Mouse (Mus musculus) MEL (cell line): ENCODE results near the gene Tal1. TPM values are rescaled to one million over a fixed set of nuclear protein-coding genes. Genes with fewer than 3 reads are reported as not detected.
A peak's percentile ranks its signal among the peaks of the same experiment; 100 is the strongest.

Source experiments
- DNase-seq: peaks from one replicate; pipeline ENCODE4 v3.0.0; 2011; ENCODE audit warnings: low read depth, low spot score
- H3K27ac ChIP-seq: 2 replicates; pipeline ENCODE4 v1.5.1; 2012; ENCODE audit warnings: low read depth, mild to moderate bottlenecking, control low read depth, low read length, moderate library complexity; ENCODE audit not compliant: control insufficient read depth
- H3K27me3 ChIP-seq, 2 experiments: fragments of 150-350 bp in 1 of 2; sonication (generic) in 1 of 2; 2 replicates each; pipeline ENCODE4 v1.6.1; 2012; ENCODE audit warnings: low read length in 2 of 2, mild to moderate bottlenecking in 2 of 2, improper control_type of control experiment in 1 of 2, moderate library complexity in 1 of 2; ENCODE audit not compliant: insufficient read depth in 2 of 2, control insufficient read depth in 1 of 2
- H3K36me3 ChIP-seq, 2 experiments: 2 replicates each; pipeline ENCODE4 v1.6.1; 2012 to 2014; ENCODE audit warnings: low read length in 2 of 2, improper control_type of control experiment in 1 of 2, inconsistent platforms in 1 of 2, mild to moderate bottlenecking in 1 of 2; ENCODE audit not compliant: insufficient read depth in 2 of 2, control insufficient read depth in 1 of 2
- H3K4me1 ChIP-seq, 2 experiments: fragments of 150-350 bp in 1 of 2; sonication (generic) in 1 of 2; 2 replicates each; pipeline ENCODE4 v1.6.1; 2012; ENCODE audit warnings: low read length in 2 of 2, improper control_type of control experiment in 1 of 2, mild to moderate bottlenecking in 1 of 2; ENCODE audit not compliant: insufficient read depth in 2 of 2, control insufficient read depth in 1 of 2
- H3K4me3 ChIP-seq, 2 experiments: fragments of 150-350 bp in 1 of 2; sonication (generic) in 1 of 2; 2 replicates each; pipeline ENCODE4 v1.5.1; 2012; ENCODE audit warnings: low read depth in 2 of 2, low read length in 2 of 2, mild to moderate bottlenecking in 2 of 2, moderate library complexity in 2 of 2, control low read depth in 1 of 2, improper control_type of control experiment in 1 of 2; ENCODE audit not compliant: control insufficient read depth in 1 of 2, insufficient read depth in 1 of 2
- H3K79me2 ChIP-seq: 2 replicates; pipeline ENCODE4 v1.6.1; 2012; ENCODE audit warnings: mild to moderate bottlenecking, low read length, moderate library complexity; ENCODE audit not compliant: control insufficient read depth, poor library complexity, insufficient read depth
- H3K9ac ChIP-seq: 2 replicates; pipeline ENCODE4 v1.6.1; 2012; ENCODE audit warnings: low read depth, mild to moderate bottlenecking, control low read depth, low read length, moderate library complexity; ENCODE audit not compliant: control insufficient read depth, poor library complexity, severe bottlenecking
- H3K9me3 ChIP-seq: fragments of 150-350 bp; sonication (generic); replicated peaks from 2 replicates; pipeline ENCODE4 v1.6.1; 2012; ENCODE audit warnings: mild to moderate bottlenecking, low read length, improper control_type of control experiment, moderate library complexity; ENCODE audit not compliant: insufficient read depth
- CHD1 ChIP-seq: IDR thresholded peaks from 2 replicates; pipeline ENCODE4 v1.6.1; 2012; ENCODE audit warnings: low read depth, mild to moderate bottlenecking, inconsistent platforms, low read length, improper control_type of control experiment
- E2F4 ChIP-seq: IDR thresholded peaks from 2 replicates; pipeline ENCODE4 v1.6.1; 2011; ENCODE audit warnings: low read depth, low read length, improper control_type of control experiment, borderline replicate concordance
- ELF1 ChIP-seq: IDR thresholded peaks from 2 replicates; pipeline ENCODE4 v1.6.1; 2014; ENCODE audit warnings: low read depth, mild to moderate bottlenecking, inconsistent platforms, low read length, improper control_type of control experiment, moderate library complexity
- EP300 ChIP-seq, 2 experiments: IDR thresholded peaks; 2 replicates each; pipeline ENCODE4 v1.6.1; 2011; ENCODE audit warnings: improper control_type of control experiment in 2 of 2, low read length in 2 of 2, low read depth in 1 of 2, mild to moderate bottlenecking in 1 of 2
- ETS1 ChIP-seq: IDR thresholded peaks from 2 replicates; pipeline ENCODE4 v1.6.1; 2012; ENCODE audit warnings: low read depth, mild to moderate bottlenecking, inconsistent platforms, low read length, improper control_type of control experiment, moderate library complexity
- GATA1 ChIP-seq: IDR thresholded peaks from 2 replicates; pipeline ENCODE4 v1.6.1; 2011; ENCODE audit warnings: low read depth, low read length, improper control_type of control experiment
- MAFK ChIP-seq: IDR thresholded peaks from 2 replicates; pipeline ENCODE4 v1.6.1; 2011; ENCODE audit warnings: low read depth, mild to moderate bottlenecking, low read length, improper control_type of control experiment, borderline replicate concordance
- MAX ChIP-seq: IDR thresholded peaks from 2 replicates; pipeline ENCODE4 v1.6.1; 2011; ENCODE audit warnings: low read length, improper control_type of control experiment
- MXI1 ChIP-seq: IDR thresholded peaks from 2 replicates; pipeline ENCODE4 v1.6.1; 2011; ENCODE audit warnings: mild to moderate bottlenecking, low read depth, low read length, improper control_type of control experiment
- MYB ChIP-seq: IDR thresholded peaks from 2 replicates; pipeline ENCODE4 v1.6.1; 2011; ENCODE audit warnings: mild to moderate bottlenecking, low read depth, low read length, improper control_type of control experiment
- MYC ChIP-seq: IDR thresholded peaks from 2 replicates; pipeline ENCODE4 v1.6.1; 2011; ENCODE audit warnings: low read depth, mild to moderate bottlenecking, low read length, improper control_type of control experiment, moderate library complexity
- NELFE ChIP-seq: IDR thresholded peaks from 2 replicates; pipeline ENCODE4 v1.6.1; 2011; ENCODE audit warnings: low read depth, low read length, improper control_type of control experiment
- NRF1 ChIP-seq: IDR thresholded peaks from 2 replicates; pipeline ENCODE4 v1.6.1; 2014; ENCODE audit warnings: low read depth, mild to moderate bottlenecking, inconsistent platforms, low read length, improper control_type of control experiment, moderate library complexity; ENCODE audit not compliant: poor library complexity, insufficient read depth, severe bottlenecking
- POLR2AphosphoS5 ChIP-seq: IDR thresholded peaks from 2 replicates; pipeline ENCODE4 v1.6.1; 2012; ENCODE audit warnings: low read depth, borderline replicate concordance, mild to moderate bottlenecking, inconsistent platforms, low read length, moderate library complexity, mixed read lengths
- RAD21 ChIP-seq: IDR thresholded peaks from 2 replicates; pipeline ENCODE4 v1.6.1; 2011; ENCODE audit warnings: mild to moderate bottlenecking, low read depth, low read length, improper control_type of control experiment
- SMC3 ChIP-seq: IDR thresholded peaks from 2 replicates; pipeline ENCODE4 v1.6.1; 2011; ENCODE audit warnings: low read depth, low read length, improper control_type of control experiment
- TAL1 ChIP-seq: IDR thresholded peaks from 2 replicates; pipeline ENCODE4 v1.6.1; 2012; ENCODE audit warnings: mild to moderate bottlenecking, inconsistent platforms, low read length, moderate library complexity, mixed read lengths
- TBP ChIP-seq: IDR thresholded peaks from 2 replicates; pipeline ENCODE4 v1.8.0; 2011; ENCODE audit warnings: low read depth, low read length, improper control_type of control experiment
- TCF12 ChIP-seq: IDR thresholded peaks from 2 replicates; pipeline ENCODE4 v1.6.1; 2014; ENCODE audit warnings: low read depth, mild to moderate bottlenecking, inconsistent platforms, low read length, improper control_type of control experiment, moderate library complexity
- UBTF ChIP-seq: IDR thresholded peaks from 2 replicates; pipeline ENCODE4 v1.6.1; 2012; ENCODE audit warnings: low read depth, mild to moderate bottlenecking, inconsistent platforms, low read length, improper control_type of control experiment, moderate library complexity, borderline replicate concordance; ENCODE audit not compliant: insufficient read depth
- ZC3H11A ChIP-seq: IDR thresholded peaks from 2 replicates; pipeline ENCODE4 v1.6.1; 2012; ENCODE audit warnings: low read depth, mild to moderate bottlenecking, inconsistent platforms, low read length, improper control_type of control experiment
- ZKSCAN1 ChIP-seq: IDR thresholded peaks from 2 replicates; pipeline ENCODE4 v1.6.1; 2012; ENCODE audit warnings: low read depth, mild to moderate bottlenecking, inconsistent platforms, low read length, improper control_type of control experiment, moderate library complexity
- ZMIZ1 ChIP-seq: IDR thresholded peaks from 2 replicates; pipeline ENCODE4 v1.6.1; 2012; ENCODE audit warnings: low read depth, mild to moderate bottlenecking, inconsistent platforms, low read length, improper control_type of control experiment, moderate library complexity
- ZNF384 ChIP-seq: IDR thresholded peaks from 2 replicates; pipeline ENCODE4 v1.6.1; 2012; ENCODE audit warnings: low read depth, mild to moderate bottlenecking, inconsistent platforms, low read length, improper control_type of control experiment
- polyA plus RNA-seq, 2 experiments: library from polyadenylated mRNA; stranded (reverse) in 1 of 2; unstranded in 1 of 2; fragments of >175 nt in 1 of 2; fragments of >200 nt in 1 of 2; gene quantifications; 2 replicates each; pipeline versions ENCODE4 v1.2.1 to v1.2.4; 2012; ENCODE audit warnings: low replicate concordance in 2 of 2, low read depth in 1 of 2; ENCODE audit not compliant: insufficient read length in 2 of 2, insufficient read depth in 1 of 2, missing spikeins in 1 of 2
- total RNA-seq: library from RNA; depleted of rRNA; stranded (reverse); fragments of 300-350 nt; gene quantifications from 2 replicates; pipeline ENCODE4 v1.2.3, GENCODE M21; 2012

The Tal1 gene
- total and polyA plus RNA-seq, 3 experiments: 34.9 to 48.9 TPM; not detected in 1

- Histone ChIP-seq H3K4me1 (peaks cover 6 to 19% of the 10 kb centered on the region in 2 experiments), H3K36me3 (peaks cover 0 to 12% of the 10 kb centered on the region in 2 experiments; a peak in 2 of 4 replicates), H3K79me2 (no peaks in the 10 kb centered on the region; the same call in 1 of the 2 replicates), H3K27me3 (no peaks in the 10 kb centered on the region), H3K27ac (peak overlapping the region; percentile 67), H3K9me3 (no peaks in the 10 kb centered on the region), H3K9ac (peak overlapping the region; percentile 64), H3K4me3 (peak overlapping the region; percentile 47 to 57)
- DNase-seq: peak; percentile 74
- TF ChIP-seq EP300 (IDR thresholded peaks at IDR 0.05; ENCODE audit: low read depth in 1 of 2, low read length in 2 of 2): peak; percentile 21 to 59; a peak in 3 of 4 replicates
- no peak for TF ChIP-seq ZNF384
- TF ChIP-seq MXI1: peak; percentile 51; the same call in 1 of the 2 replicates
- no peak for TF ChIP-seq RAD21
- TF ChIP-seq MAX: no peak
- TF ChIP-seq TCF12: peak; percentile 63
- TF ChIP-seq E2F4: no peak
- TF ChIP-seq GATA1: peak; percentile 65
- peak; percentile 92 for TF ChIP-seq TAL1
- TF ChIP-seq POLR2AphosphoS5: no peak
- no peak for TF ChIP-seq MAFK
- peak; percentile 24; the same call in 1 of the 2 replicates for TF ChIP-seq ETS1
- TF ChIP-seq ELF1: no peak
- TF ChIP-seq NELFE: 0 out of 2 replicates have a peak, but pooled peaks have one; percentile 12
Observed at GRCm38 (mm10) chr4:115048190-115048589, 8.0 kb upstream of the Tal1 start.

DNA sequence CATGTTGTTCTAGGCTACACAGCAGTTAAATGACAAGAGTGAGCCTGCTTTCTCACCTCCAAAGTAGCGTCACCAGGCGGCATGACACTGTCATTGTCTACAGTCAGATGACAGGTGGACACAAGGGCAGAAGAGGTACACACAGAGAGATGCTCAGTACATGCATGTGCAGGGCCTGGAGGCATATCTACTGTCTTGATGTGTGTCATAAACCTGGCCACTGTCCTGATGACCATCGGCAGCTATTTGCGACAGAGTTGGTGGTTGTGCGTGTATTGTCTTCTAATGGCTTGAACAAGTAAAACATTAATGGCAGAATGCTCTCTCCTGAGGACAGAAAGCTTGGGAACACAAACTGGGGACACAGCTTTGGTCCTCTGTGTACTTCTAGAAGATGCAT is 5.0 kb upstream of the Tal1 start:
- no peak for TF ChIP-seq TBP
- no peak for TF ChIP-seq SMC3
- TF ChIP-seq ZMIZ1: no peak
- TF ChIP-seq UBTF: no peak
- TF ChIP-seq MYC: no peak
- no peak for TF ChIP-seq NRF1
- no peak for TF ChIP-seq GATA1
- no peak for TF ChIP-seq ZNF384
- no peak for TF ChIP-seq NELFE
- TF ChIP-seq MYB: no peak
- no peak for TF ChIP-seq ZC3H11A
- TF ChIP-seq ELF1: no peak
- TF ChIP-seq RAD21: no peak
- no peak for TF ChIP-seq CHD1
- TF ChIP-seq TAL1: no peak
- TF ChIP-seq ZKSCAN1: no peak
- H3K9me3 ChIP-seq: no peaks in the 10 kb centered on the region
- H3K27me3 ChIP-seq: no peaks in the 10 kb centered on the region
- H3K36me3 ChIP-seq: peaks cover 0 to 24% of the 10 kb centered on the region in 2 experiments; a peak in 2 of 4 replicates
- H3K79me2 ChIP-seq: no peaks in the 10 kb centered on the region; the same call in 1 of the 2 replicates
- peaks cover 16 to 31% of the 10 kb centered on the region in 2 experiments for H3K4me1 ChIP-seq
- H3K4me3 ChIP-seq: no peak overlapping the region
- H3K27ac ChIP-seq: no peak overlapping the region
- no peak for DNase-seq
- H3K9ac ChIP-seq: no peak overlapping the region
